Mouse (Mus musculus): ENCODE measurements around the gene Pgbd1. TPM values are rescaled to one million over a fixed set of nuclear protein-coding genes. Genes with fewer than 3 reads are reported as not detected.
"Not testable (repeated sequence)": the region's sequence is repeated elsewhere in the genome, so short reads cannot be mapped to it uniquely, and the experiment has no call there.

The Pgbd1 gene
- total RNA-seq (2014; fragmentation: Nextera tagmentation) (5.9 and 6.8 TPM in 2 replicates), total RNA-seq (2017) (3.9 and 4.9 TPM in 2 replicates), polyA plus RNA-seq (2012) (0.21 and 0.22 TPM in 2 replicates)

- H3K9me3 ChIP-seq (replicated peaks), result no peaks in the 10 kb centered on the region
- peak within 1 kb of the TSS; percentile 70 for H3K4me3 ChIP-seq (ENCODE audit: low read depth, low read length)
- no peaks in the 10 kb centered on the region for H3K27me3 ChIP-seq (ENCODE audit: insufficient read depth, low read length)
- DNase-seq (ENCODE audit: low spot score), result peak; percentile 22
- no peak for TF ChIP-seq CTCF (IDR thresholded peaks at IDR 0.05; ENCODE audit: low read depth, low read length)
- no peak for TF ChIP-seq POLR2AphosphoS5 (IDR thresholded peaks at IDR 0.05; ENCODE audit: insufficient replicate concordance, low read depth, low read length)
- TF ChIP-seq GATA1 (IDR thresholded peaks at IDR 0.05; ENCODE audit: borderline replicate concordance, low read length), result no peak
- ATAC-seq (ENCODE audit: extremely low read depth, insufficient number of reproducible peaks, low FRiP score, poor library complexity, severe bottlenecking), result peak; percentile 68
- peaks cover 31% of the 10 kb centered on the region for H3K36me3 ChIP-seq (replicated peaks)
- H3K4me1 ChIP-seq (ENCODE audit: insufficient read depth, low read depth, low read length), result peaks cover 11% of the 10 kb centered on the region
Observed at GRCm38 (mm10) chr13:21440503-21441206, at the start of gene Pgbd1. TSS of gene Pgbd1 (minus strand) at chr13:21441058.

DNA sequence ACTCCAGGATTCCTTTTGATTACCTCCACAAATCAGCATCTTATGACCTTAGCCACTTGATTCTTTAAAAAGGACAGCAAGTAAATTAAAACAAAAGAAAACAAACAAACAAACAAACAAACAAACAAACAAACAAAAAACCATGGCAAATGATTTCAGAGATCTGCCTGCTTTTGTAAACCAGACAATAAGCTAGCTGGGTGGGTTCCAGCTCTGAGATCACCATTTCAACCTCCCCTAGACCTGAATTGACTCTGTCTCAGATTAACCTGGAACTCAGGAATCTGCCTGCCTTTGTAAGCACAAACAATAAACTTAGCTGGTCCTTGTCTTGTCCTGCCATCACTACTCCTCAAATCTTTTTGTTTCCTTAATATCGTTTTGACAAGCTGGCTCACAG is 46.0 kb upstream of the Pgbd1 start:
- H3K4me3 ChIP-seq (ENCODE audit: low read depth, low read length), result no peak overlapping the region
- DNase-seq (ENCODE audit: low spot score) (no peak), ATAC-seq (ENCODE audit: extremely low read depth, insufficient number of reproducible peaks, low FRiP score, poor library complexity, severe bottlenecking) (no peak)
- 0 out of 2 replicates have a peak, but pooled peaks cover 2% of the 10 kb centered on the region for H3K9me3 ChIP-seq (replicated peaks)
- no peaks in the 10 kb centered on the region for H3K4me1 ChIP-seq (ENCODE audit: insufficient read depth, low read depth, low read length)
- no peak for TF ChIP-seq CTCF (IDR thresholded peaks at IDR 0.05; ENCODE audit: low read depth, low read length)
- TF ChIP-seq GATA1 (IDR thresholded peaks at IDR 0.05; ENCODE audit: borderline replicate concordance, low read length), result no peak
- TF ChIP-seq TAL1 (conservative IDR thresholded peaks at IDR 0.05; ENCODE audit: low read depth, low read length), result no peak
- TF ChIP-seq GATA2 (IDR thresholded peaks at IDR 0.05; ENCODE audit: borderline replicate concordance, low read depth, low read length), result no peak
- TF ChIP-seq POLR2AphosphoS5 (IDR thresholded peaks at IDR 0.05; ENCODE audit: insufficient replicate concordance, low read depth, low read length), result no peak
- H3K36me3 ChIP-seq (replicated peaks), result no peaks in the 10 kb centered on the region
- peaks cover 11% of the 10 kb centered on the region for H3K27me3 ChIP-seq (ENCODE audit: insufficient read depth, low read length)

DNA sequence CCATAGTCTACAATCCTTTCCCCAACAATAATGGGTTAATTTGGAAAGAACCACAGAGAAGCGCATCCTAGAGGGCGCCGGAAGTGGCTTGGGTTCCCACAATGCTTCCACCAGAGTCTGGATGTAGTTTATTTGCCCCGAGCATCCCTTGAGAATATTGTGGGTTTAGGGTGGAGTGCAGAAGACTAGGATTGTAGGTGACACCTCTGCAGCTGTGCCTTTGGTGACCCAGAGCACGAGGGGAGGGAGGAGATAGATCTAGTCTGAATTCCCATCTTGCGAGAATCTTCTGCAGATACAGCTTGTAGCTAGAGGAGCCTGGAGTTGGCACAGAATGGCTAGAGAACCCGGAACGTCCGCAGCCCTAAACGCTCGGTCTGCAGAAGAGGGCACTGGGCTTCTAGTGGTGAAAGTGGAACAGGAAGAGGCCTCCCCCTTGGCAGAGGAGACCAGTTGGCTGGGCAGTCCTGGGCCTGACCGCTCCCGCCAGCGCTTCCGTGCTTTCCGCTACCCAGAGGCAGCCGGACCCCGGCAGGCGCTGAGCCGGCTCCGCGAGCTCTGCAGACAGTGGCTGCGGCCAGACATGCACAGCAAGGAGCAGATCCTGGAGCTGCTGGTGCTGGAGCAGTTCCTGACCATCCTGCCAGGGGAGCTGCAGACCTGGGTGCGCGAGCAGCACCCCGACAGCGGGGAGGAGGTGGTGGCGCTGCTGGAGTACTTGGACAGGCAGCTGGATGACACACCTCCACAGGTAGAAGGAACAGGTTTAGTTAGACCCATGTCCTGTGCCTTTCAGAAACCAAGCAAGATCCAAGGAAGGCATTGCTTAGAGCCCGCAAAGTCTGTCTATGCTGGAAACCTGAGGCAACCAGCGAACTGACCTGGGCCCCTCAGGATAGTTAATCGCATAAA is 38.2 kb upstream of the Pgbd1 start, which contains the start of the genes Zkscan4 and Gm10065:
TSS of gene Zkscan4 (plus strand) at position 149 of the 912 bp plus-strand sequence.
TSS of gene Gm10065 (minus strand) at position 683 of the 912 bp plus-strand sequence.
- H3K4me1 ChIP-seq (ENCODE audit: insufficient read depth, low read depth, low read length); H3K4me3 ChIP-seq (ENCODE audit: low read depth, low read length); ATAC-seq (ENCODE audit: extremely low read depth, insufficient number of reproducible peaks, low FRiP score, poor library complexity, severe bottlenecking); DNase-seq (ENCODE audit: low spot score); H3K9me3 ChIP-seq (replicated peaks); H3K36me3 ChIP-seq (replicated peaks): not testable (repeated sequence)
- H3K27me3 ChIP-seq (ENCODE audit: insufficient read depth, low read length), result peaks cover 20% of the 10 kb centered on the region

DNA sequence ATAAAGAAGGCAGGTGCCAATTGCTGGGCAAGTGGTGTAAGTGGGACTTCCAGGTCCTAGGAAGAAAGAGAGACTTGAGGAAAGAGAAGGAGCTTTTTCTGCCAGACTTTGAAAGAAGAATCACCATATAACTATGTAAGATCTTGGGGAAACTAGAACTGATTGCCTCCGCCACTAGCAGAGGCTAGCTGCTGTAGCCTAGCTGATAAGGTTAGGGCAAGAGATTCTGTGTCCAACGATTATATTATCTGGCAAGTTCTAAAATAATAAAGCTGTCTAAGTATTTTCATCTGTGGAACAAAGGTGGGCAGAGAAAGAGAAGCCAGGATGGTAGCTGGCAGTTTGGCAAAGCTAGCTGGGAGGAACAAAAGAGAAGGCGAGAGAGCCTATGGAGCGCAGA is 31.6 kb upstream of the Pgbd1 start:
- H3K4me3 ChIP-seq (ENCODE audit: low read depth, low read length), result no peak overlapping the region
- no peak for DNase-seq (ENCODE audit: low spot score)
- no peaks in the 10 kb centered on the region for H3K36me3 ChIP-seq (replicated peaks)
- H3K9me3 ChIP-seq (replicated peaks), result no peaks in the 10 kb centered on the region
- H3K27me3 ChIP-seq (ENCODE audit: insufficient read depth, low read length), result peaks cover 19% of the 10 kb centered on the region
- TF ChIP-seq GATA2 (IDR thresholded peaks at IDR 0.05; ENCODE audit: borderline replicate concordance, low read depth, low read length) (no peak), CTCF (IDR thresholded peaks at IDR 0.05; ENCODE audit: low read depth, low read length) (no peak), GATA1 (IDR thresholded peaks at IDR 0.05; ENCODE audit: borderline replicate concordance, low read length) (no peak)
- no peak for ATAC-seq (ENCODE audit: extremely low read depth, insufficient number of reproducible peaks, low FRiP score, poor library complexity, severe bottlenecking)
- H3K4me1 ChIP-seq (ENCODE audit: insufficient read depth, low read depth, low read length), result peaks cover 14% of the 10 kb centered on the region

- ATAC-seq (ENCODE audit: extremely low read depth, insufficient number of reproducible peaks, low FRiP score, poor library complexity, severe bottlenecking) (no peak), DNase-seq (ENCODE audit: low spot score) (no peak)
- Histone ChIP-seq H3K4me1 (ENCODE audit: insufficient read depth, low read depth, low read length) (peaks cover 14% of the 10 kb centered on the region), H3K36me3 (replicated peaks) (no peaks in the 10 kb centered on the region), H3K4me3 (ENCODE audit: low read depth, low read length) (no peak overlapping the region; the same call in 1 of the 2 replicates), H3K9me3 (replicated peaks) (no peaks in the 10 kb centered on the region), H3K27me3 (ENCODE audit: insufficient read depth, low read length) (peaks cover 16% of the 10 kb centered on the region)
- TF ChIP-seq CTCF (IDR thresholded peaks at IDR 0.05; ENCODE audit: low read depth, low read length) (no peak), GATA1 (IDR thresholded peaks at IDR 0.05; ENCODE audit: borderline replicate concordance, low read length) (no peak), GATA2 (IDR thresholded peaks at IDR 0.05; ENCODE audit: borderline replicate concordance, low read depth, low read length) (no peak), TAL1 (conservative IDR thresholded peaks at IDR 0.05; ENCODE audit: low read depth, low read length) (no peak), POLR2AphosphoS5 (IDR thresholded peaks at IDR 0.05; ENCODE audit: insufficient replicate concordance, low read depth, low read length) (no peak)
Observed at GRCm38 (mm10) chr13:21469097-21469496, 28.2 kb upstream of the Pgbd1 start.

Data from G1E (cell line).